Mouse (Mus musculus) testis, adult 2 months (tissue): ENCODE data around the gene Tmem132d. TPM values are rescaled to one million over a fixed set of nuclear protein-coding genes. Genes with fewer than 3 reads are reported as not detected.
"Not testable (repeated sequence)": the region's sequence is repeated elsewhere in the genome, so short reads cannot be mapped to it uniquely, and the experiment has no call there.

Experiments
- H3K27ac ChIP-seq: fragments of 200-500 bp; 2 replicates; pipeline ENCODE4 v1.5.1; 2012; ENCODE audit warnings: low read depth, low read length; ENCODE audit not compliant: control insufficient read depth, insufficient read depth
- H3K27me3 ChIP-seq: fragments of 200-500 bp; 2 replicates; pipeline ENCODE4 v1.6.1; 2012; ENCODE audit warnings: mild to moderate bottlenecking, low read length, moderate library complexity; ENCODE audit not compliant: control insufficient read depth, insufficient read depth
- H3K36me3 ChIP-seq: fragments of 200-500 bp; 2 replicates; pipeline ENCODE4 v1.6.1; 2012; ENCODE audit warnings: mild to moderate bottlenecking, low read length; ENCODE audit not compliant: control insufficient read depth, insufficient read depth
- H3K4me1 ChIP-seq: fragments of 200-500 bp; 2 replicates; pipeline ENCODE4 v1.6.1; 2012; ENCODE audit warnings: low read length; ENCODE audit not compliant: control insufficient read depth, insufficient read depth
- H3K4me3 ChIP-seq: fragments of 200-500 bp; 2 replicates; pipeline ENCODE4 v1.5.1; 2012; ENCODE audit warnings: low read depth, mild to moderate bottlenecking, low read length, moderate library complexity, mixed read lengths; ENCODE audit not compliant: control insufficient read depth
- CTCF ChIP-seq: fragments of 200-500 bp; IDR thresholded peaks from 2 replicates; pipeline ENCODE4 v1.5.1; 2012; ENCODE audit warnings: low read depth, mild to moderate bottlenecking, inconsistent platforms, low read length, moderate library complexity; ENCODE audit not compliant: control insufficient read depth, insufficient read depth, insufficient replicate concordance
- POLR2A ChIP-seq: fragments of 200-500 bp; IDR thresholded peaks from 2 replicates; pipeline ENCODE4 v1.6.1; 2012; ENCODE audit warnings: low read depth, mild to moderate bottlenecking, inconsistent platforms, low read length, moderate library complexity; ENCODE audit not compliant: control insufficient read depth
- polyA plus RNA-seq: library from polyadenylated mRNA; depleted of rRNA; stranded (reverse); fragments of >200 nt; gene quantifications from 2 replicates; pipeline ENCODE4 v1.2.3, GENCODE M21; 2012

The Tmem132d gene
- polyA plus RNA-seq, 1 experiment, result 0.04 TPM

GRCm38 (mm10) chr5:127775749-127776148, 657.1 kb downstream of the Tmem132d start:
- H3K36me3 ChIP-seq, result no peaks in the 10 kb centered on the region
- TF ChIP-seq POLR2A, result no peak
- TF ChIP-seq CTCF, result no peak
- H3K27me3 ChIP-seq, result no peaks in the 10 kb centered on the region
- H3K4me1 ChIP-seq, result no peaks in the 10 kb centered on the region
- H3K27ac ChIP-seq, result no peak overlapping the region
- no peak overlapping the region for H3K4me3 ChIP-seq

DNA sequence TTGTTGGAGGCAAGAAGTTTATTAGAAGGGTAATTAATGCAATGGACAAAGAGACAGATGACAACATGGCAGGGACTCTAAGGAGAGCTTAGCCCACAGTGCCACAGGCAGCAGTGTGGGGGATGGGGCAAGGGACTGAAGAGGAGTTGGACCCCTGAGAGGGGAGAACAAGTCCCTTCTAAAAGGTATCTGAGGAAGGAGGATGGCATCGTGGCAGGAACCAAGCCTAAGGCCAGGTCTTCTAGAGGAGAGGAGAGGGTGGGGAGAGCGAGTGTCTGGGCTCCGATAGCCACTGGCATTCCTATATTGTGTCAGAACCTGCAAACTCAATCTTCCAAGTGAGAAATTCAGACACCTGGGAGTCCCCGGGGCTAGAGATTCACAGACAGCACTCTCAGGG, 674.3 kb downstream of the Tmem132d start:
- TF ChIP-seq CTCF (no peak), POLR2A (no peak)

GRCm38 (mm10) chr5:127756671-127757423, 676.0 kb downstream of the Tmem132d start:
- Histone ChIP-seq H3K36me3 (no peaks in the 10 kb centered on the region), H3K27me3 (no peaks in the 10 kb centered on the region), H3K4me3 (no peak overlapping the region), H3K27ac (no peak overlapping the region), H3K4me1 (no peaks in the 10 kb centered on the region)
- TF ChIP-seq POLR2A (no peak), CTCF (peak; percentile 71; the same call in 1 of the 2 replicates)

More for the DNA sequence above, 674.3 kb downstream of the Tmem132d start:
- Histone ChIP-seq H3K4me3 (no peak overlapping the region), H3K27ac (no peak overlapping the region), H3K27me3 (no peaks in the 10 kb centered on the region), H3K4me1 (no peaks in the 10 kb centered on the region), H3K36me3 (no peaks in the 10 kb centered on the region)

GRCm38 (mm10) chr5:127756011-127756410, 676.9 kb downstream of the Tmem132d start:
- H3K27me3 ChIP-seq, result no peaks in the 10 kb centered on the region
- H3K27ac ChIP-seq, result no peak overlapping the region
- no peaks in the 10 kb centered on the region for H3K4me1 ChIP-seq
- no peak overlapping the region for H3K4me3 ChIP-seq
- TF ChIP-seq POLR2A (no peak), CTCF (no peak)
- no peaks in the 10 kb centered on the region for H3K36me3 ChIP-seq

DNA sequence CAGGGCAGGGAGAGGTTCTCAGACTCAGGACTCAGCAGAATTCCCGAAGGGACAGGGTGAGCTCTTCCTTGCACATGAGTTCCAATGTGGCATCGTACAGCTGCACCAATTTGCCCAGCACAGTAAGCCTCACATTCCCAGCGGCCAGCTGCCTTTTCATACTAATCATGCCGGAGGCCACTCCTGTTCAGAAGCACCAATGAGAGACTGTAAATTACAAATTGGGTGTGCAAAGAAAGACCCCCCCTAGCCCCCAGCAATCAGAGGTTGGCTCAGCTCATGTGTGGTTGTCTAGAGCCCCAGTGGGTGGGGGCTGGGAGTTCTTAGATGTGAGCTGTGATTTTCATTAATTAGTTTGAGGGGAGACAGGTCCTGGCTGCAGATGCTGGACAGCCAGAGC, 677.3 kb downstream of the Tmem132d start:
- Histone ChIP-seq H3K4me3 (no peak overlapping the region), H3K36me3 (no peaks in the 10 kb centered on the region), H3K27me3 (no peaks in the 10 kb centered on the region), H3K27ac (no peak overlapping the region), H3K4me1 (no peaks in the 10 kb centered on the region)
- no peak for TF ChIP-seq POLR2A
- TF ChIP-seq CTCF, result no peak

GRCm38 (mm10) chr5:127751262-127751975, 681.5 kb downstream of the Tmem132d start:
- no peaks in the 10 kb centered on the region for H3K4me1 ChIP-seq
- TF ChIP-seq POLR2A (no peak), CTCF (no peak)
- no peak overlapping the region for H3K27ac ChIP-seq
- H3K27me3 ChIP-seq, result no peaks in the 10 kb centered on the region
- no peak overlapping the region for H3K4me3 ChIP-seq
- H3K36me3 ChIP-seq, result no peaks in the 10 kb centered on the region

DNA sequence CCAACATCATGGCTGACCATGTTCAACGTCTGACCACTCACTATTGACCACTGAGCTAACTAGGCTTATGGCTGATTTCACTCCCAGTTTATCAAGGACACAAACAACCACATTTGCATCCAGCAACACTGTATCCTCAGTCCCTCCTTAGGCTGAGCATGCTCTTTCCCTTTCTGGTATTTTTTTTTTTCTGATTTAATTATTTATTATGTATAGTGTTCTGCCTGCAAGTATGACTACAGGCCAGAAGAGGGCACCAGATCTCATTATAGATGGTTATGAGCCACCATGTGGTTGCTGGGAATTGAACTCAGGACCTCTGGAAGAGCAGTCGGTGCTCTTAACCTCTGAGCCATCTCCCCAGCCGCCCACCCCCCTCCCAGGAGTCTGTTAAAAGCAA, 683.3 kb downstream of the Tmem132d start:
- H3K36me3 ChIP-seq, H3K27me3 ChIP-seq, H3K4me3 ChIP-seq, H3K27ac ChIP-seq, H3K4me1 ChIP-seq: not testable (repeated sequence)
